Mouse (Mus musculus) brain, adult 2 months (tissue): ENCODE measurements around the gene Oca2.

Experiments
- DNase-seq: peaks from one replicate; pipeline ENCODE4 v3.0.0; 2011; ENCODE audit warnings: low read depth, low spot score

Gene Oca2

DNA sequence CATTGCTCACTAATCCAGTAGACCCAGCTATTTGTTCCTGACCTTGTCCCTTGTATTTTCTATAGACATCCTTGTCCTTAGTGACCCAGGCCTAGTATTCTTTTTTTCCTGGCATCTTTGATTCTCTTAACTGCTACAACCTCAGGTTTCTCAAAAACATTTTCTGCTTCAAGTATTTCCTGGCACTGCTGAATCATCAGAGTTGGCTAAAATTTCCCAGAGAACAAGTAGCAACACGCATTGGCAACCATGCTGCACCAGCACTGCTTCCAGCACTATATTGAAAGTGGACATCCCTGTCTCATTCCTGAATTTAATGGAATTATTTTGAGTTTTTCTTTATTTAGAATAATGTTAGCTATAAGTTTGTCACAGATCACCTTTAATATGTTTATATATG is 143.1 kb downstream of the Oca2 start:
- DNase-seq: peak; percentile 22

DNA sequence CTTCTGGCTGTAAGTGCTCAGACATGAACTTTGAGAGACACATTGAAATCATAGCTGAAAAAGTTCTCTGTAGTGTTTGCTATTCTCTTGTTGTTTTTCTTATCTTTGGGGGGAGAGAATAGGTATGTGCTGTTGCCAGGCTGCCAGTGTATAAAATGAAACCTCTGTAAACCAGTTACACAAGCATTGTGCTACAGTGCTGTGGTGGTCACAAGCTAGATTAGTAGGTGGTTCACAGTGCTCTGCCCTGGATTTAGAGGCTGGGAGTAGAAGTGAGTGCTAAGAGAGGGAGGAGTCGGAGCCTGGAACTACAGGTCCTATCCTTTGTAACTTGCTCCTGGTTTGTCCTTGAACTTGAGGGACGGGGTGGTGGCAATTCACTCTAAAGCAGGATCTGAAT is 148.7 kb downstream of the Oca2 start:
- no peak for DNase-seq

DNA sequence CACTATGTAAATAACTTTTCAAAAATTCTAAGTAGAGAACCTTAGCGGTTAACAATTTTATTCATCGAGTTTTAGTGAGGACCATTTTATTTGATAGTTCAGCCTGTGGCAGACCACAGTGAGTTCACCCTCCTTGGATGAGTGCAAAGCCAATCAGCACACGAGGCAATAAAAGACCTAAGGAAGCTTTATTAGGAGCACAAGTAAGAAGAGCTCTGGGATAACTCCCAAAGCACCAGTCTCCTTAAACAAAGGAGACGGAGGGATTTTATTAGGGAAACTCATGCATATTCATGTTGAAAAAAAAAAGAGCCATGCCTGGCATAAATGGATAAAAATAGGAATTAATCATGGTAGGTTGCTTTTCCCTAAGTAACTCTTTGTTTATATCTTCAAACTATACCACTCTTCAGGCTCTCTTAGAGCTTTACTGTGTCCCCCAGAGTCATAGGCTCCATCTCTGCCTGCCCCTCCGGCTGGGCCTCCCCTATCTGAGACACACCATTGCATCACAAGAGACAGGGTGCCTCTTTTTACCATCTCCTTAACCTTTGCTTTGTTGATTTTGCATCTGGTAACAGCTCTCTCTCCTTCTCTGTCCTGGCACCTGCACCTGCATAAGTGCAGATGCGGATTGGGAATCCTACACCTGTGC is 178.7 kb downstream of the Oca2 start:
- no peak for DNase-seq

DNA sequence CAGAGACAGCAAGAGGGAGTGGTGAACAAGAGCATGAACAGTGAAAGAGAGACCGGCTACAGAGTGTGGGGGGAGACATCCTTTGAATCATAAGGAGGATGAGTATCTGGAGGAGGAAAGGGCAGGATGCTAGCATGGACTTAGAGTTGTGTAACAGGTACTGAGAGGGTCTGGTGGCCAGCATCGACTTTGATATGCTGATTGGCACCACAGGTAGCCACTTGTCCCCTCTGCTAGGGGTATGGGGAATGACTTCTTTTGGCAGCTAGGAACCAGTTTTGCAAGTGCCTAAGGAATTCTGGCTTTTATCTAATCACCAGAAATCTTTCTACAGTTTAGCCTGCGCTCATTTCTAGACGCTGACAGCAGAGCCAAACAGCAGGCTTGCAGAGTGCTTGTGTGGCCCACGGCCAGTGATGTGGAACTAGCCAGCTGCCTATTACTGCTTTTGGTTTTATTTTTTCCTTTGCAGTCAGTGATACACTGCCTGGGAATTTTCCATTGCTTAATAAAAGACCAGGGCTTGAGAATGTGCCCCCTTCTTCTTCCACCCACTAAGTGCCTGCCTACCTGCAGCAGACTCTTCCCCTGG is 179.8 kb downstream of the Oca2 start:
- DNase-seq: peak; percentile 71

DNA sequence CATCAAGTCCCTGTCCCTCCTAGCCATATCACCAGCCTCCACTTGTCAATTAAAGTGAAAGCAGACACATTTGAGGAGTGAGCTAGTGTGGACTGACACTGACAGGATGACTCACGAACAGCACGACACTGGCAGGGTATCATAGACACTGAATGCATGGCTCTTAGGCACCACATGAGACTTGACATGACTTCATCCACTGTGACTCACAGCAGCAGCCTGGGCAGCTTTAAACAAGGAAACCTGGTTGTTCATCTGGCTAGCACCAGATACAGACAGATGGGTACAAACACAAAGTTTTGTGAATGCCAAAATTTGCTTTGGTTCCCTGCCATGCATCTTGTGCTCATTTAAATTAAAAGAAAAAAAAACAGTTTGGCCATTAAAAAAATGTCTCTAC is 182.4 kb downstream of the Oca2 start:
- peak; percentile 88 for DNase-seq

DNA sequence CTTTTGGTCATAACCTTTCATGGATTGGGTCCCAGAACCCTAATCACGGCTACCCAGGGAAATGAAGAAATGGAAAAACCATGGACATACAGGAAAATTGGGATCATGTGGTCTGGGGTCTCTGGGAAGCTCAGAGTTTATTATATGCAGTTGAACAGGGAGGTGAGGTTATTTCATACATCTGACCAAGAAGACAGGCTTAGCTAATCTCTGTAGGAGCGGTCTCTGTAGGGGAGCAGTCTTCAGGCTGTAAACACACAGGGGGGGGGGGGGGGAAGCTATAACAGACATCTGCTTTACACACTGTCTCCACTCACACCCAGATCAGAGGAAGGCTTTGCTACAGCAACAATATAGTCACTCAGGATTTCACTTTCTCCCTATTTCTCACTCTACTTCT is 184.0 kb downstream of the Oca2 start:
- DNase-seq: no peak

DNA sequence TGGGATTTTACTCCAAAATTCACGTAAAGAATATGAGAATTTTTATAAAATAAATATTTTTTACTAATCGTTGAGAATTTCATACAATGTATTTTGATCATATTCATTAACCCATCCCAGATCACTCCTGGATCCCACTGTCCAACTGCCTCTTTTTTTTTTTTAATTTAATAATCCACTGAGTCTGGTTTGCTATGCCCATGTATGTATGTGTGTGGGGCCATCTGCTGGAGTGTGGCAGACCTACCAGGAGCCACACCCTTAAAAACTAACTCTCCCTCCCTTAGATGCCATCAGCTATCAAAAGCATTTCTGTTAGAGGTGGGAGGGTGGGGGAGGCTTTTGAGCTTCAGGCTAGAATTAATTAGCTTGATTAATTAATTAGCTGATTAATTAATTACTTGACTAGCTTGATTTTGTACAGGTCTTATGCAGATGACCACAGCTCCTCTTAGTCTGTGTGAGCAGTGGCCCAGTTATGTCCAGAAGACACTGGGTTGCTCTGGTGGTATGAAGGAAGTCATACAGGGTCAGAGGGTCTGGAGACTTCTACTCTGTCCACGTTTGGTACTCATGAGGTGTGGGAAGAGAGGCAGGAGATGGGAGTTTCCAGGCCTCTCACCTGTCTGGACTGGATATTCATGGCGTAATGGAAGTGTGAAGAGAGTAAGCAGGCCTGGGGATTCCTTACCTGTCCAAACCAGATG is 221.4 kb downstream of the Oca2 start:
- DNase-seq: peak; percentile 61

DNA sequence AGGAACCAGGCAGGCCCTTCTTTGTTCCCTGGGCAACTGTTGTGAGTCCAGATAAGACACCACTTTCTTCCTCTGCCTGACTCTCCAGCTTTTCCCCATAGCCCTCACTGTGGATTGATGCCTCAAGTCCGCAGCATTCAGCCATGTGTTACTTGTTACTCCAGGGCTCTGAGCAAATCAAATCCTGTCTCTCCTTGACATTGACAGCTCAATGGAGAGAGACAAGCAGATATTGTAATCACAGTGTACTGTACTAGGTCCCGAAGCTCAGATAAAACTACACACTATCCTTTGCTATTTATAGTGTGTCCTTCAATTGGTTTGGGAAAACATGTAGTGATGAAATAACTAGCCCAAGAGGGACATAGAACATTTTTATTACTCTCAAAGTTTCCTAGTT is 258.7 kb downstream of the Oca2 start:
- no peak for DNase-seq

DNA sequence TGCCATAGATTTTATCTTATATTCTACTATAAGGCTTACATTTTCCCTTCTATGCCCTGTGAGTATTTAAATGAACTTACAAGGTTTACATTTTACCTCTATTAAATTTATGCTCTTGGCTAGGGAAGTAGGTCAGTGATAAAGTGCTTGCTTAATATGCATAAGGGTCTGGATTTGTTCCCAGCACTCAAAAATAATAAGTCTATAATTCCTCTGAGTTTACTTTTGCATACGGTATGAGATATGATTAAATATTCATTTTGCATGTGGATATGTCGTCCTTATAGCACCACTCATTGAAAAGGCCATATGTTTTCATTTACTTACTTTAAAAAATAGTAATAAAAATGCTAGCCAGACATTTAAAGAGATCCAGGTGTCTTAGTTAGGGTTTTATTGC is 259.8 kb downstream of the Oca2 start:
- no peak for DNase-seq

DNA sequence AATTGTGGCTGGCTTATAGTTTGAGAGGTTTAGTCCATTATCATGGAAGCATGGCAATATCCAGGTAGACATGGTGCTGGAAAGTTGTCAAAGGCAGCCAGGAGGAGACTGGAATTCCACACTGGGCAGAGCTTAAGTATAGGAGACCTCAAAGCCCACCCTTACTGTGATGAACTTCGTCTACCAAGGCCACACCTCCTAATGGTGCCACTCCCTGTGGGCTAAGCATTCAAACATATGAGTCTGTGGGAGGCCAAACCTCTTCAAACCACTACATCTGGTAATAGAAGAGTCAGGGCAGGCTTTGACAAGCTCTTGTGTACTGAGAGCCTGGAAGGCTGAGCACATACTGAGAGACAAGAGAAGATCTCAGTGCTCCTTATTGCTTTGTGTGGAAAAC is 260.2 kb downstream of the Oca2 start:
- DNase-seq: no peak

DNA sequence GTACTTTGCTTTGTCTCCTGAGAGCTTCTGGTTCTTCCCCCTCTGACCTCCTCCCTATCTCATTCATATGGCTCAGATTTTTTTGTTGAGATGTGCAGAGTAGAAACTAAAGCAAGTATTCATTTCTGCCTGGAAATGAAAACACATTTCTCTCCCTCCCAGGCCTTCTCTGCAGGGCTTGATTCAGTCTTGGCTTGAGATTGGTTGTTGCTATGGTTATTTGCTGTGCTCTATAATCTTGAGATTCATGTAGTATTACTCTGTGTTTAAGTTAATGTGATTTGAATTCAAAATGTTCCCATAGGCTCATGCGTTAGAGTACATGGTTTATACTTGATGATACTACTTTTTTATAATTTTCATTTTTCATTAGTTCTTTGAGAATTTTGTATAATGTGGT is 260.9 kb downstream of the Oca2 start:
- DNase-seq: peak; percentile 48

DNA sequence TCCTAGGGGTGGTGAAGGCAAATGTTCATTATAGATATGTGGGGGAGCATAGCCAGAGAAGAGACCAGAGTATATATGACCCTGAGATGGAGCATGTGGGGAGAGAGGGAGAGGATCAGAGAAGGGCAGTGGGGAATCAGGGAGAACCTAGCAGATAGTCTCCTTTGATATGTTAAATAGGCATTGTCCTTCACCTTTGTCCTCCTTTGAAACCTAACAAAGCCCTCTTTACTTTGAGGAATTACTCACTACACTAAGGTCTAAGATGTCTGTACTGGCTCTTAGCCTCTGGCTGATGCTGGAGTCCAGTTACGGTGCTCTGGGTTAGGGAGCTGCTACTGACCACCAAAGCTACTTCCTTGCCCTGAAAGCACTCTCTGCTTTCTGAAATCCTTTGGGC is 279.0 kb downstream of the Oca2 start:
- no peak for DNase-seq

DNA sequence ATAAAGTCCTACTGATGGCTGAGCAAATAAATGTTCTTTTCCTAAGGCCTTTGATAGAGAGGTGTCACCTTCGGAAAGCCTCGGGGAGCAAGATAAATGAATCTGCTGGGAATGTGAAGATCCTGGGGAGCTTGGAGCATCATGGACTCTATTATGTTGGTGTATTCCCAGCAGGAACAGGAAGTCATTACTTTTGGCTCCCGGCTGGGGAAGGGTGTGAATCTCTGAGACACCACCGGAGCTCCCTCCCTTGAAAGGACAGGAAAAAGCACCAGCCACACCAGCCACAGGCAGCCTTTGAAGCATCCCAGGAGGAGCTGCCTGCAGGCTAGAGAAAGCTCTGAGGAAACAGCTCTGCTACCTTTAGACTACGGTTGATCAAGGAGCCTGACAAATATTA is 280.2 kb downstream of the Oca2 start:
- DNase-seq: peak; percentile 18

DNA sequence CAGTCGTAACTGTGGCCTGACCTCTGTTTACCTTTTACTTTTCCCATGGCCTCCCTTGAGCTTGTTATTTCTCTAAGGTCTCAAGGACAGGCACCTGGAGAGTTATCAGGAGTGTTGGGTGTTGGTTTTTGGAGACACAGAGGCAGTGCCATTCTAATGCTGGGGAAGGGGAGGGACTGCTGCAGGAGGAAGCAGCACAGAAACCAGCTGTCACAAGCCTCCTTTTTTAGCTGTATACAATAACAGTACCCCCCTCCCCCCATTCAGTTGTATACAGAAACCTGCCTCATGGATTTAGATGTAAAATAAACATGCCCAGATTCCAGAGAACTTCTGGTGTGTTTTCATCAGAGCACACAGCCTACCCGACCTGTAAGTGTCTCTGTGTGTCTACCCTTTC is 295.3 kb downstream of the Oca2 start:
- DNase-seq: no peak

DNA sequence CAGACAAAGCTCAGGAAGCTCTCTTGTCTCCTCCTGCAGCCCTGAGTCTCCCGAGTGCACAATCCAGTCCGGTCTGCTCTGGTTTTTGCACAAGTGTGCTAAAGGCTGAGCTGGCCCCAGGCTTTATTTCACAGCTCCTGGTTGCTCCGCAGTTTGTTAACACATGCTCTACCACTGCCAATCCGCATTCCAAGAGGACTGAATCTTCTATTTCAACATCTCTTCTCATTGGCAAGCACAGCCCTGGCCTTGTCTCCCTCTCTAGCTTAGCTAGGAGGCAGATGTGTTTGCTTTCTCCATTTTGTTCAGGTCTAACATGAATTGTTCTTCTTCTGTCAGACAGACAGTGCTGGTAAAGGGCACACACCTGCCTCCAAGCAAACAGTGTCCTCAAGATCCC is 309.7 kb downstream of the Oca2 start:
- no peak for DNase-seq

DNA sequence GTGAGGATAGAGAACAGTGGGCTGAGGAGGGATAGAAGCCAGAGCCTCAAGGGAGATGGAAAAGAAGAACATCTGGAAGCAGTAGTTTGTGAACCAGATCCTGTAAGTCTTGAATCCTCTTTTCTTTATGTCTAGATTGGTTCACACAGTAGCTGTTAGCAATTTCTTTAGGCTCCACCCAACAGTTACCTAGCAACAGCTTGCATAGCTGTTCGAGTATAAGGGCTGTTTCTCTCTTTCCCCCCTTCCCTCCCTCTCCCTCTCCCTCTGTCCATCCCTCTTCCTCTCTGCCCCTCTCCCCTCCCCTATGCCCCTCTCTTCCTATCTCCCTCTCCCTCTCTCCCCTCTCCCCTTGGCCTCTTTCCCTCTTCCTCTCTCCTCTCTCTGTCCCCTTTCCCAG is 312.2 kb downstream of the Oca2 start:
- DNase-seq: peak; percentile 19
